Mouse (Mus musculus) frontal cortex, adult (tissue): ENCODE measurements at regions not wholly inside any gene's neighbourhood (a gene's known extent, or its start where the extent isn't known, plus 50 kb on each side); places are given as distances from the start of the nearest gene placed in this dataset.
"Not testable (repeated sequence)": the region's sequence is repeated elsewhere in the genome, so short reads cannot be mapped to it uniquely, and the experiment has no call there.

ENCODE experiments used
- ATAC-seq: cut with Nextera tagmentation; 2 replicates; pipeline ENCODE4 v1.9.2; 2017; ENCODE audit warnings: mild to moderate bottlenecking, moderate library complexity, mixed read lengths; ENCODE audit not compliant: low TSS enrichment

GRCm38 (mm10) chrX:77307374-77307773 lies 203.4 kb upstream of the Tbl1x start:
- no peak for ATAC-seq

DNA sequence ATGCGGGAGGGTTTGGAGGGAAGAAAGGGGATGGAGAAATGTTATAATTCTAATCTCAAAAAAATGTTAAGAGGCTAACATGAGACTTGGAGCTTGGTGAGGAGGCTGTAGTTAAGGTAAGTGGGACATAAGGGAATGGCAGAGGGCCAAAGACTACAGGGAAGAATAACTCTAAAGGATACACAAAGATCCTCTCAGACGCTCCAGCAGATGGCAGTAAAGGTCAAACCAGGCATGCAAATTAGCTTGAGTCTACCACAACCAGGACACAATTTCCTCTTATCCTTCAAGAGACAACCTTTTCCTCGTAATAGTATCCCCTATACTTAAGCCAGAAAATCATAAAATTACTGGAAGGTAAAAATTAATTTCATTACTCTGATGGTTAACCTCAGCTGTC lies 196.4 kb upstream of the Tbl1x start:
- 0 out of 2 replicates have a peak, but pooled peaks have one; percentile 57 for ATAC-seq

DNA sequence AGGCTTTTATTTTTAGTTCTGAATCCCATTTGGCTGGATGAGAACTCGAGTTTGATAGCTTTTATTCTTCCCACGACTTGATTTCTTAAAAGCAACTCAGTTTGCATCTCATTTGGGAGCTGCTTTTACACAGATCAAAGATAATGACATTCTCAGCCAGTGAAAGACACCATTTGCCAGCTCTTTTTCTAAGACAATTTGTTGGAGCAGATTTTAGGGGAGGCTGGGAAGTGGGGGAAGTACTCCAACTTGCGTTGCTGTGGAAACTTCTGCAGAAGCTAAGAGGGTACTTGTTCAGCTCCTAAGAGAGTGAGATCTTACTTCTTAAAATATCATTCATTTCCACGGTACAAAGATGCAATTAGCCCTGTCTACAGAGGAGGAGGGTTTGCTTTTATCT lies 187.2 kb upstream of the Tbl1x start:
- peak; percentile 73 for ATAC-seq

GRCm38 (mm10) chrX:77353181-77353580 lies 157.6 kb upstream of the Tbl1x start:
- no peak for ATAC-seq

DNA sequence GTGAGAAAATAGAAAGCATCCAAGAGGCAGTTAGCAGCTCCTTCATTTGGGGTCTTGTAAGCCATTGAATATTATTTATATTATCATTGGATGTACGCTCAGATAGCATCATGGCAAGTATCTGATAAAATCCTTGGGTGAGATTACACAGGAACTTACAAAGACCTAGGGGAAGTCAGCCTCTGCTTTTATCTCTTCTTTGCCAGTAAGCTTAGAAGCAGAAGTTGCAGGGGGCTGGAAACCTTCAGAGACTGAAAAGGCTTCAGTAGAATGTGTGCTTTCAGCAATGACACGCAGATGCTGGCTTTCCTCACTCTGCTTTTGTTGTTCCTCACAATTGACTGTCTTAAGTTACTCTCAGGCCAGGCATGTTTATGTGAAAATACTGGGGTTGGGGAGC lies 150.3 kb upstream of the Tbl1x start:
- ATAC-seq: no peak

DNA sequence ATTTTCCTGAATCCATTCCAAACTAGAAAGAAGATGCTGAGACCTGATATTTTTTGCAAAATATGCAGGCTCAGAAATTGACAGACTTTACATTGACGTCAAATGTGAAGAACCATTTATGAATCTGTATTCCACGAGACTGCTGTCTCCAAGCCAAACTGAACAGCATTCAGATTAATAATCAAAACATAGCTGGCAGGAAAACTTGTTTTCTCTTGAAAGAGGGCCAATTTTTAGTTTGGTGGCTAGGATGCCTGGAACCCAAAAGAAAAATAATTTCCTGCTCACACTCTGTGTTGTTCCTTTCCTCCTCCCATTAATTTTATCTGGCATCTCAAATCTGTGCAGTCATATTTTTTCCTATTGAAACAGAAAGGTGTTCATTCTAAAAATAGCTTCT lies 149.7 kb upstream of the Tbl1x start:
- ATAC-seq: no peak

DNA sequence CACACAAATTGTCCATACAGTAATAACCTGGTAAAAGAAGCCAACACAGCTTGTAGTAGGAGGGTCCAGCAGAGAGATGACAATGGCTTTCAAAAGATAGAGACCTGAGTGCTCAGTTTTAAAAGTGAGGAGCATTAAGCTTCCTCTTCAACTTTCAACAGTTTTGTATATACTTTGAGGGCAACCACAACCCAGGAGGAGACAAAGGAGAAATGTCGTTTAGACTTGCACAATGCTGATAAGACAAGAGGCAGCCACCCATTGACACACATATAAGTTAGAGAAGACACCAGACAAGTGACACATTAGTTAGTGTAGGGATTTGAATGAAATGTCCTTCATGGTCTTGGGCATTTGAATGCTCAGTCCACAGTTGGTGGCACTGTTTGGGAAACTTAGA lies 147.2 kb upstream of the Tbl1x start:
- ATAC-seq: no peak

DNA sequence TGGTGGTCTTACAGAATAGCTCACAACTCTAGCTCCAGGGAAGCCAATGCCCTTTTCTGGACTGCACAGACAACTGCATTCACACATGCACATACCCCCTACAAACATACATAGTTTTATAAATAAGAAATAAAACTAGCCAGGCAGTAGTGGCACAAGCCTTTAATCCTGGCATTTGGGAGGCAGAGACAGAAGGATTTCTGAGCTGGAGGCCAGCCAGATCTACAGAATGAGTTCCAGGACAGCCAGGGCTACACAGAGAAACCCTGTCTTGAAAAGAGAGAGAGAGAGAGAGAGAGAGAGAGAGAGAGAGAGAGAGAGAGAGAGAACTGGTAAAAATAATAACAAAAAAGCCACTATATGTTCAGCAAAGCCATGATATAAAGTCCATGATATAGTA lies 143.5 kb upstream of the Tbl1x start:
- no peak for ATAC-seq

DNA sequence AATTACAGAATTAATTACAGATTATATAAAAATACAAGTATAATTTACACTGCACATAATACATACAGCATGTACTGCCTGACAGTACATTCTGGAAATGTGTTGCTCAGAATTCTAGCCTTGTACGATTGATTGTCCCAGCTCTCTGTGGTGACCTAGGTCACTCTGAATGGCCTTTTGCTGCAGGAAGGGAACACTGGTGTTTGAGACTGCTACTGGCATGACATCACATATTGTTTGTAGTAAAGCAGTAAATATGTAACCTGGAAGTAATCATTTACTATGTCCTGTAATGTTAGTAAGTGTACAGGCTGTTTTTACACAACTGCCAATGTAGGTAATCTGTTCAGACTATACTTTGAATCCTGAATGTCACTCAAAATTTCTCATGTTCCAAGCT lies 123.5 kb upstream of the Tbl1x start:
- ATAC-seq: no peak

DNA sequence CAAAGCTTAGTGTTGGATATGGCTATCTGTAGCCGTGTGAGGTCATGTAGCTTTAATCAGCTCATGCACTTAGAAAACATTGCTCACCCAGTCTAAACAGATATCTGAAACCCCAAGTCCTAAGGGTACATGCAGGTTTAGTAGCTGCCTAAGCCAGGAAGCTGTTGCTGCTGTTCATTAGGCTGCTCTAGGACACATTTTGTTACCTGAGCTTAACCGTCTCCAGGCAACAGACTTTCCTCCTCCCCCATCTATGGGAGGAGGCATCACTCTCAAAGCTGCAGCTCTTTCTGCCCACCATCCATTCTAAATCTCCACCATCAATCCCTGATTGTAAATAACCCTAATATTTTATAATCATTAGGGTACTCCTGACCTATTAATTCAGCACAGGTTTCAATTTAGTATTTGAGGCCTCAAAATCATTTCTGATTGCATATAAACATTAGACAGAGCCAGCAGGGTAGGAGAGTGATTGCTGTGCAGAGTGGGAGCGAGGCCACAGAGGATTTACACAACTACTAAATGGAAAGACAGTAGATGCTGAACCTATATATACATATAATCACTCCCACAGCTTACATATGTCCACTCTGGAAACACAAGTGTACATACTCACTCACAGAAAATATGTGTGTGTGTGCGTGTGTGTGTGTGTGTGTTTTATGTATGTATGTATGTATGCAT lies 118.9 kb upstream of the Tbl1x start:
- no peak for ATAC-seq

GRCm38 (mm10) chrX:77406896-77407295 lies 103.9 kb upstream of the Tbl1x start:
- ATAC-seq: no peak

DNA sequence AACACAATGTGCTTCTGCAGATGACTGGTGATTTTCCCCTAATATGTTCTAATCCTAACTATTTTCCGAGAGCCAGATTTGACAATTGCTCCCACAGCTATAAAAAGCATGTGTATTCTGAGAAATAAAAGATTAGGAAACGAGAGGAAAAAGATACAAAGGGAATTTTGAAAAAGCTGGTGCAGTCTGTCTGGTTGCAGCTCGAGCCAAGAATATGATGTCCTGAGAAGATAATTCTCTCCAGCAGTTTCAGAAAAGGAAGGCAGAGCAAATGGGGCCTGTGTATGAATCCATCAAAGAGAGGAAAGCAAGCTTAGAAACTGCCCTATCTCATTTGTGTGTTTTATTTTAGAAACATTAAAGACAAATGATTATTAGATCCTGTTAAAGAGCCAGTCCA lies 102.9 kb upstream of the Tbl1x start:
- ATAC-seq: 0 out of 2 replicates have a peak, but pooled peaks have one; percentile 55

- peak; percentile 77 for ATAC-seq
Observed at GRCm38 (mm10) chrX:77409370-77409769, 101.4 kb upstream of the Tbl1x start.

- no peak for ATAC-seq
Observed at GRCm38 (mm10) chrX:77410812-77411211, 100.0 kb upstream of the Tbl1x start.

- peak; percentile 82 for ATAC-seq
Observed at GRCm38 (mm10) chrX:77414156-77414555, 96.7 kb upstream of the Tbl1x start.

GRCm38 (mm10) chrX:77417766-77418165 lies 93.0 kb upstream of the Tbl1x start:
- no peak for ATAC-seq

DNA sequence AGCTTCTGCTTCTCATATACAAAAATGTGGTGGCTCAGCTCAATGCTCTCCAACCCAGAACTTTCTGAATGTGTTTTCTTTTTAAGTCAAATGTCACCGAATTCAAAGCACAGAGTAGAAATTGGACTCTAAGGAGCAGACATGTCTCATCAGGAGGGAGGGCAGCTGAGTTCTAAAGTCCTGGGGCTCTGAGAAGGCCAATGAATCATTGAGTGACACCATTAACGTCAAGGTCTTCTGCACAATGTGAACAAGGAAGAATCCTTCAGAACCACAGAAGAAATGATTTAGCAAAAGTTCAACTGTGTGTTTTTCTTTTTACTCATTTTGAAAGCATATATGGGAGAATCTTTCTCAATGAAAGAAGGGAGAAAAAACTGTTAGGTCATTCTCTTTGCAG lies 88.6 kb upstream of the Tbl1x start:
- ATAC-seq: no peak

DNA sequence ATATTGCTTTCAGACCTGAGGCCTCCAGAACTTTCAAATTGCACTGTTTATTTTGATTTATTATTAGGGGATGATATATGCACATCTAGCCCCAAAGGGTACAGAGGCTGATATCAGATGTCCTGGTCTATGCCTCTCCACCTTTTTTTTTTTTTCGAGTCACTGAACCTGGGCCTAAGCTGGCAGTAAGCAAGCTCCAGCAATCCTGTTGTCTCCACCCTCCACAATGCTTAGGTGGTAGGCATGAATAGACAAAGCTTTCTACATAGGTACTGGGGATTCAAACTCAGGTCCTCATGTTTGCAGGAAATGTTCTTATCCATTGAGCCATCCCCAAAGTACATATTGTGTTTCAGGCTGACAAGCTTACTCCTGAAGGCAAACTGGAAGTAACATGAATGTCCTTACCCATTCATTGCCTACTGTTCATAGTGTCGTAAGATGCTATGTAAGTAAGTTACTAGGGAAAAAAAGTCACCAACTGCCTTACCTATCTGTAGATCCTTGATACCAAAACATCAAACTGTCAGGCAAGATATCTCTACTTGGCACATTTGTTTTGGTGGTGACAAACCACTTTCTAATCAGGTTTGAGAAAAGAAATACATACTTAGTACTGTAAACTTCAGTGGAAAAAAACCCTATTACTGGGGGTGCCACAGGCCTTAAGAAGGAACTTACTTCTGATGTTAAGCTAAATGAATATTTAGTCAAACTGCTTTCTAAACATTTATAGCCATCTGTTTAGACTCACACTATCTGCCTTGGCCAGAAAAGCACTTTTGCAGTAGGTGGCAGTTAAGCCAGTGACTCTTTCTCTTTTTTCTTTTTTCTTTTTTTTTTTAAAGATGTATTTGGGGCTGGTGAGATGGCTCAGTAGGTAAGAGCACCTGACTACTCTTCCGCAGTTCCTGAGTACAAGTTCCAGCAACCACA lies 85.8 kb upstream of the Tbl1x start:
- ATAC-seq: no peak

- ATAC-seq: not testable (repeated sequence)
Observed at GRCm38 (mm10) chrX:77425728-77426102, 85.1 kb upstream of the Tbl1x start.

- ATAC-seq: not testable (repeated sequence)
Observed at GRCm38 (mm10) chrX:77426836-77427235, 84.0 kb upstream of the Tbl1x start.

DNA sequence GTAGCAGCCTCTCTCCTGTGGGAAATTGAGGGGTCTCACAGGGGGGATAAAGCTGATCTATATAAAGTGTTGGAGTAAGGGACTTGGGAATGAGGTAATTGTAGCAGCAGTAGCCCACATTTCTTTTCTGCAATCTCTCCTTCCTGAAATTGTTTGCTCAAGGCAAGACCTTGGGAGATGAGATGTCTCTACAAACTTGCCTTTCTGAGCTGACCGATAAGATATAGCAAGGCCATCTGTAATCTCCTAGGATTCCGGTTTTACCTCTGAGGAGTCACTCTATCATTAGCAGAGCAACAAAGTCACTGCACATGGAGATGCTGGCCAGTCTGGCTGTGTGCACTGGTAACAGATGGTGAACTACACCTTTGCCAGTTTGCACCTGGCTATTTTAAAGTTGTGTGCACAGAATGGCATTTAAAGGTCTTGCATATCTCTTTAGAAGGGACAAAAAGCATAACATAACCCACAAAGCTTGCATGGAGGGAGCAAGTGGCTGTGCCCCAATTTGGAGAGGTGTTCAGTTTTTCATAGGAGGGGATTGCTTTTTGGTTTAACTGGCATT lies 78.7 kb upstream of the Tbl1x start:
- ATAC-seq: no peak
